Mouse (Mus musculus) urinary bladder, postnatal 14 days (tissue): ENCODE measurements around the gene Slc8b1.
A peak's percentile ranks its signal among the peaks of the same experiment; 100 is the strongest.

Source experiments
- DNase-seq: peaks from one replicate; pipeline ENCODE4 v3.0.0; 2021; ENCODE audit warnings: low spot score

Slc8b1 gene

GRCm38 (mm10) chr5:120510982-120511642 lies at the start of gene Slc8b1:
TSS of gene Slc8b1 (plus strand) at chr5:120511168.
- peak; percentile 98 for DNase-seq

- DNase-seq = no peak
These were observed 49.1 kb upstream of the Slc8b1 start for GRCm38 (mm10) chr5:120461902-120462301.

- no peak for DNase-seq
These were observed 46.6 kb upstream of the Slc8b1 start for GRCm38 (mm10) chr5:120464321-120464720.

- peak; percentile 24 for DNase-seq
These were observed 45.9 kb upstream of the Slc8b1 start for GRCm38 (mm10) chr5:120465062-120465461.

GRCm38 (mm10) chr5:120465860-120466259 lies 45.1 kb upstream of the Slc8b1 start:
- DNase-seq = peak; percentile 76

- peak; percentile 20 for DNase-seq
These were observed 43.9 kb upstream of the Slc8b1 start for GRCm38 (mm10) chr5:120467026-120467425.

- no peak for DNase-seq
These were observed 42.6 kb upstream of the Slc8b1 start for GRCm38 (mm10) chr5:120468336-120468735.

GRCm38 (mm10) chr5:120468830-120469229 lies 42.1 kb upstream of the Slc8b1 start:
- no peak for DNase-seq

GRCm38 (mm10) chr5:120471538-120471937 lies 39.4 kb upstream of the Slc8b1 start:
- DNase-seq = no peak

GRCm38 (mm10) chr5:120472770-120473169 lies 38.2 kb upstream of the Slc8b1 start, which contains the start of gene Sdsl:
TSS of gene Sdsl (minus strand) at chr5:120472810.
- DNase-seq = no peak

GRCm38 (mm10) chr5:120473361-120473760 lies 37.6 kb upstream of the Slc8b1 start:
- no peak for DNase-seq

GRCm38 (mm10) chr5:120475861-120476260 lies 35.1 kb upstream of the Slc8b1 start:
- no peak for DNase-seq

- DNase-seq = no peak
These were observed 34.7 kb upstream of the Slc8b1 start, which contains the start of gene Sds for GRCm38 (mm10) chr5:120476296-120476695. TSS of gene Sds (plus strand) at chr5:120476526.

- DNase-seq = no peak
These were observed 33.0 kb upstream of the Slc8b1 start for GRCm38 (mm10) chr5:120477993-120478392.

GRCm38 (mm10) chr5:120479538-120479937 lies 31.4 kb upstream of the Slc8b1 start:
- DNase-seq = no peak

GRCm38 (mm10) chr5:120481205-120481604 lies 29.8 kb upstream of the Slc8b1 start:
- DNase-seq = no peak

- DNase-seq = no peak
These were observed 27.6 kb upstream of the Slc8b1 start for GRCm38 (mm10) chr5:120483399-120483798.

- DNase-seq = no peak
These were observed 23.1 kb upstream of the Slc8b1 start for GRCm38 (mm10) chr5:120487844-120488243.

GRCm38 (mm10) chr5:120490679-120491192 lies 20.2 kb upstream of the Slc8b1 start:
- no peak for DNase-seq

- DNase-seq = no peak
These were observed 18.5 kb upstream of the Slc8b1 start for GRCm38 (mm10) chr5:120492437-120492836.

GRCm38 (mm10) chr5:120493440-120493839 lies 17.5 kb upstream of the Slc8b1 start:
- DNase-seq = no peak

GRCm38 (mm10) chr5:120493873-120494395 lies 17.0 kb upstream of the Slc8b1 start:
- no peak for DNase-seq

- DNase-seq = no peak
These were observed 15.8 kb upstream of the Slc8b1 start for GRCm38 (mm10) chr5:120495064-120495702.
